Mouse (Mus musculus): ENCODE measurements around the gene Cyp2d26.

The Cyp2d26 gene

DNA sequence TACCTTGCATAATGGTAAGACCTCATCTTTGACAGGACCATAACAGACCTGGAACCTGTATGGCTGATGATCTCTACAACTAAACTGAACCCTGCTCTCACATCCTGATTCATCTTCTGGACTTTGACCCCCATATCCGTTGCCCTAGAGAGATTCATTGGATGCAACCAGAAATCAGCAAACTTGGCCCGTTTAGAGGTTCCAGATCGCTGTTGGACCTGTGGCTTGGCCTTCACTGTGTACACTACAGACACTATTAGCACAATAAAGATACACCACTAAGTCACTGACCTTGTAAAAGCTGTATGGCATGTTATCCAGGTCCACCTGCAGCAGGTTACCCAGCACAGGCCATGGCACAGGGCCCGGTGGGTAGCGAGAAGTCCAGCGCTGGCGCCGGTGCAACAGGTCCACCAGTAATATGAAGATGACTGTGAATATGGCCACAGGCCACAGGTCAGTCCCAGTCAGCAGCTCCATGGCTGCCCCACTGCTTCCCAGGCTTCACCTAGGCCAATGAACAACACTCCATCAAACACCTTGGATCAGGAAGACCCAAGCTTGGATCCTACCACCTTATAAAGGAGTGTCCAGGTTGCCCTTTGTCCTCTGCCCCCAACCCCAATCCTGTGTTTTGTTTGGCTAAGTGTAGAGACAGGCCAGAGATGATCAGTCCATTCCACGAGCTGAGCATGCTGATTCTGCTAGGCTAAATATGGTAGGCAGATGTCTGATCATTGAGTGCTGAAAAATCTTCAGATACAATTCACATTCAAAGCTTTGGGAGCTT lies 30.3 kb downstream of the Cyp2d26 start, which contains the start of gene Cyp2d40:
Gene Cyp2d40 (minus strand): TSS at position 553 of the 790 bp plus-strand sequence.
- DNase-seq: no peak

DNA sequence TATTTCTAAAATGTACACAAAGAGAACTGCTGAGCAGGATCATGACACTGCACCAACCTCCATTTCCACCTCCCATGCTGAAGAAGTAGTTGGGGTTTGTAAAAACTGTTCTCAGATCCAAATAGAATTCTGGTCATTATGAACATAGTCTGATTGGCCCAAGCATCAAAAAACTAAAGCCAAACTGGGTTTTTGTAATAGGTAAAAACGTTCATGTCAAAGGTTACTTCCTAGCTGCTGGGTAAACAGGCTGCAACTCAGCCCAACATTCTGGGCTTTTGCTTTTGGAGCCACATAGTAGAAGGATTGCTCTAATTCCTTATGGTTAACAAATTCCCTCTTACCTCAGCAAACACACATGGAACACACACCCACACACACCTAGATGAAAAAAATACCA lies 46.0 kb downstream of the Cyp2d26 start:
- no peak for DNase-seq

DNA sequence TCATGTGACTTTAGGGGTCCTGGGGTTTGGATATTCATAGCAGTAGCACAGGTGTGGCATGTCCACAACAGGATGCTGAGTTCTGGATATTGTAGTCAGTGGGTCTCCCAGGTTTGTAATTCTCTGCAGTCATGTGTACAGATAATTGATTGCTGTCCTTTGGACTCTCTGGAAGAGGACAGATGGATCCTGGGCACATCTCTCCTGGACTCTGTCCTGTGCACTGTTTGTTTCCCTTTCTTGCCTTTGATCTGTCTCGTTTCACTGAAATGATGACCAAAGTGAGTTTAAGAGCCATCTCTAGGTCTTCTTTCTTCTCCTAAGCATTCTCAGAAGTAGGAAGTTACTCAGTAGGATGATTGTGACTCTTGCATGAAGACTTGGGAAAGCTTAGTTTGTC lies 46.6 kb downstream of the Cyp2d26 start:
- DNase-seq: no peak
